Mouse (Mus musculus) limb, embryonic 13.5 days (tissue): ENCODE measurements around the gene Tsc22d1. TPM values are rescaled to one million over a fixed set of nuclear protein-coding genes. Genes with fewer than 3 reads are reported as not detected.

ENCODE experiments used
- ATAC-seq: fragments of 200-750 bp; cut with Nextera tagmentation; 2 replicates; pipeline ENCODE4 v1.8.0; 2017; ENCODE audit warnings: low read depth, moderate number of reproducible peaks, moderate TSS enrichment; ENCODE audit not compliant: low FRiP score
- H3K27ac ChIP-seq: fragments of 300-500 bp; sonication (generic); 2 replicates; pipeline ENCODE4 v1.5.1; 2015; ENCODE audit warnings: inconsistent platforms, mild to moderate bottlenecking, moderate library complexity
- H3K27me3 ChIP-seq: fragments of 300-500 bp; sonication (generic); 2 replicates; pipeline ENCODE4 v1.6.1; 2015; ENCODE audit warnings: mild to moderate bottlenecking, inconsistent platforms
- H3K36me3 ChIP-seq: fragments of 300-500 bp; sonication (generic); 2 replicates; pipeline ENCODE4 v1.6.1; 2015; ENCODE audit warnings: inconsistent platforms, mild to moderate bottlenecking, moderate library complexity
- H3K4me1 ChIP-seq: fragments of 300-500 bp; sonication (generic); 2 replicates; pipeline ENCODE4 v1.6.1; 2015; ENCODE audit warnings: inconsistent platforms
- H3K4me2 ChIP-seq: fragments of 300-500 bp; sonication (generic); replicated peaks from 2 replicates; pipeline ENCODE4 v1.6.1; 2015; ENCODE audit warnings: inconsistent platforms, mild to moderate bottlenecking, moderate library complexity
- H3K4me3 ChIP-seq: fragments of 300-500 bp; sonication (generic); 2 replicates; pipeline ENCODE4 v1.5.1; 2015; ENCODE audit warnings: moderate library complexity, mild to moderate bottlenecking, inconsistent platforms
- H3K9ac ChIP-seq: fragments of 300-500 bp; sonication (generic); 2 replicates; pipeline ENCODE4 v1.6.1; 2015; ENCODE audit warnings: mild to moderate bottlenecking, inconsistent platforms
- H3K9me3 ChIP-seq: fragments of 300-500 bp; sonication (generic); 2 replicates; pipeline ENCODE4 v1.6.1; 2016; ENCODE audit warnings: inconsistent platforms
- WGBS: fragments of 180-500 bp; shearing (Covaris S2); methylation state at CpG from one replicate; pipeline ENCODE4 v1.1.7; 2015; 5-methylcytosine and 5-hydroxymethylcytosine counted together
- polyA plus RNA-seq: library from polyadenylated mRNA; unstranded; fragments of >200 nt; fragmentation: Nextera tagmentation; extraction: Ambion mirVana; gene quantifications from 2 replicates; pipeline ENCODE4 v1.2.1, GENCODE M21; 2015

Gene Tsc22d1
- polyA plus RNA-seq, 1 experiment from 2014 or later = 777 TPM

DNA sequence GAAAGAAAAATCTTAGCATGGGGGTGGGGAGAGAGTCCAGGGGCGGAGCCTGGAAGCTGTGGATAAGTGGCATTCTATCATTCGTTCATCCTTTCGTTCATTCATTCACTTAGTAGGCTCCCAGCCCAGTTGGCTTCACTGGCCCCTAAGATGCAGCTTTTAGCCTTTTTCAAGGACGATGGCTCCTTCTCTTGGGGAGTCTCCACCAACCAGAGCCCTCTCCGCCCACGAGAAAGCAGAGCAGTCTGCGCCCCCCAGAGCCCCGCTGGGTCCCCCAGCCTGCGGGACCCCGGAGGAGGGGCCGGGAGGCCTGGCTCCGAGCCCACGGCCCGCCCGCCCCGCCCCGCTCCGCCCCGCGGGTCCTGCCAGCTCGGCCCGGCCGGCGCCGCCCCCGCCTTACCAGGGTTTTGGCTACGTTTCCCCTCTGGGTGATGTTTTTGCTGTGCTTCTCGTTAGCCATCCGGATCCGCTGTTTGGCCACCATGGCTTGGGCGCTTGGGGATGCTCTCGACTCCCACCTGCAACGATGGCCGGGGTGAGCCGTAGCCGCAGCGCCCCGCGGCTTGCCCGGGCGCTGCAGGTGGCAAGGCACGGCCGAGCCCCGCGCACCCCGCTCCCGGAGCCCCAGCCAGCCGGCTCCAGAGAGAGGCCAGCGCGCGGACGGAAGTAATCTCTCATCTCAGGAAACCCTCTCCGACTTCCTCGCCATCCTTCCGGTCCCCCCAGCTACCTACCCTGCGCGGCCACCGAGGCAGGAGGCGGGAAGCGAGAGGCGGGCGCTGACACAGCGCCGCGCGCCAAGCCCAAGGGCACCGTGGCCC, 141.5 kb downstream of the Tsc22d1 start:
- H3K4me2 ChIP-seq = peak overlapping the region; percentile 93
- peak; percentile 79 for ATAC-seq
- H3K36me3 ChIP-seq = no peaks in the 10 kb centered on the region
- peak overlapping the region; percentile 96 for H3K27ac ChIP-seq
- H3K9ac ChIP-seq = peak overlapping the region; percentile 83
- H3K9me3 ChIP-seq = no peaks in the 10 kb centered on the region
- H3K4me3 ChIP-seq = peak overlapping the region; percentile 64
- no peaks in the 10 kb centered on the region for H3K27me3 ChIP-seq
- 1% methylated on average over 66 of the region's 67 CpGs for WGBS
- peaks cover 56% of the 10 kb centered on the region for H3K4me1 ChIP-seq

- Histone ChIP-seq H3K4me2 (peak within 1 kb of the TSS; percentile 93), H3K27me3 (no peaks in the 10 kb centered on the region), H3K9me3 (no peaks in the 10 kb centered on the region), H3K4me3 (peak within 1 kb of the TSS; percentile 64), H3K4me1 (peaks cover 56% of the 10 kb centered on the region), H3K27ac (peak within 1 kb of the TSS; percentile 96), H3K9ac (peak within 1 kb of the TSS; percentile 83), H3K36me3 (no peaks in the 10 kb centered on the region)
- WGBS = 10% methylated on average over 17 of the region's 17 CpGs
- ATAC-seq = no peak
These were observed 142.1 kb downstream of the Tsc22d1 start, which contains the start of gene Serp2 for GRCm38 (mm10) chr14:76556852-76557208. TSS of gene Serp2 (minus strand) at chr14:76556889.

Other genes with a start within 250 kb of the Tsc22d1 start
- gene Serp2, start 141.9 kb downstream of the Tsc22d1 start, polyA plus RNA-seq = 15.0 and 18.7 TPM in 2 replicates